Mouse (Mus musculus): Measurements from ENCODE around the gene Tmem170b.
"Not testable (repeated sequence)": the region's sequence is repeated elsewhere in the genome, so short reads cannot be mapped to it uniquely, and the experiment has no call there.

Tmem170b gene

GRCm38 (mm10) chr13:41670386-41671130 lies 64.9 kb downstream of the Tmem170b start:
- DNase-seq = no peak

GRCm38 (mm10) chr13:41671136-41671705 lies 65.5 kb downstream of the Tmem170b start:
- DNase-seq = no peak

DNA sequence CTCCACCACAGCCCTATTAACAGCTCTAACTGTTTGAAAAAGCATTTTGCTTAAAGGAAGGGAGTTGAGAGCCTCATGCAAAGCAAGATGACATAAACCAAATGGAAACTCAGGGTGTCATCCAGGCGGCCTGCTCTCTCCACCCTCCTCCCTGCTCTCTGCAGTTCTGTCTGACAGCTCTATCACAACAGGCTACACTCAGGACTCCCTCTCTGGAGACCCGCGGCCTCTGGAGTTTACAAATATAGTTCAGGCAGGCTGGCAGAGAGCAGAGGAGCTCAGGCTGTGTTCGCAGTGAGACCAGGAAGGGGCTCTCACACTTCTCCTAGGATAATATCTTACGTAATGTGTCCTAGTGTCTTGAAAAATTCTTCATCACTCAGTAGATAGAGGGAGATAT lies 67.2 kb downstream of the Tmem170b start:
- not testable (repeated sequence) for DNase-seq

DNA sequence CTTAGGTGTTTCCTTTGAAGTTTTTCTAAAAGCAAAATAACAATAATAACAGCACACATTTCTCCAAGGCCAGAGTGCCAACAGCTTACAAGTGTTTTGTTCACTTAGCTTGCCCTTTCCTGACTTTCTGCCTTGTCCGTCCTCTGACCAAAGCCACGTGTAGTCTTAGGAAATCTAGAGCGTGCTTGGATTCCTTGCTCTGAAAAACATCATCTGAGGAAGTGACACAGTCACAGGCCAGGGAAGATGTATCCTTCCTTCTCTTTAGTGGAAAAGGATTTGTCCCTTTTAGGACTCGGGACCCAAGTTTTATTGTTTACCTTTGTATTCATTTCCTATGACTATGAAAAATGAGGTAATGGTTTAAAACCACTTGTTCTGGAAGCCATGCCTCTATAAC lies 67.8 kb downstream of the Tmem170b start:
- no peak for DNase-seq

GRCm38 (mm10) chr13:41674608-41675007 lies 68.9 kb downstream of the Tmem170b start:
- DNase-seq = not testable (repeated sequence)

DNA sequence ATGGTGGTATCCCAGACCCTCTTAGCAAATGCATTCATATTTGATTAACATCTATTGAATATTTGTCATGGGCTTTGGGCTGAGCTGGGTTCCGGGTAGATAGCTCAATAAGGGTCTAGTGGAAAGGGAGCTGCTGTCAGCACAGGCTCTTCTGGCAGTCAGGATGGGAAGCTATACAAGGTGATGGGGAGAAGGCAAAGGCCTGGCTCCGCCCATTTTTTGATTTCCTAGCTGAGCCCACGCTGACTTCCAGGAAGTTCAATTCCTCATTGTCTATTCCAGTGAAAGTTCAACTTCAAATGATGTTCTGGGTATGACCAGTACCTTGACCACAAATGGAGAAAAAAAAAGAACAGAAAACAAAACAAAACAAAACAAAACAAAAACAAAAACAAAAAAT lies 69.8 kb downstream of the Tmem170b start:
- DNase-seq = no peak

GRCm38 (mm10) chr13:41675966-41676835 lies 70.5 kb downstream of the Tmem170b start:
- no peak for DNase-seq

GRCm38 (mm10) chr13:41676836-41677186 lies 71.1 kb downstream of the Tmem170b start:
- no peak for DNase-seq

GRCm38 (mm10) chr13:41680854-41681549 lies 75.3 kb downstream of the Tmem170b start:
- DNase-seq = no peak

DNA sequence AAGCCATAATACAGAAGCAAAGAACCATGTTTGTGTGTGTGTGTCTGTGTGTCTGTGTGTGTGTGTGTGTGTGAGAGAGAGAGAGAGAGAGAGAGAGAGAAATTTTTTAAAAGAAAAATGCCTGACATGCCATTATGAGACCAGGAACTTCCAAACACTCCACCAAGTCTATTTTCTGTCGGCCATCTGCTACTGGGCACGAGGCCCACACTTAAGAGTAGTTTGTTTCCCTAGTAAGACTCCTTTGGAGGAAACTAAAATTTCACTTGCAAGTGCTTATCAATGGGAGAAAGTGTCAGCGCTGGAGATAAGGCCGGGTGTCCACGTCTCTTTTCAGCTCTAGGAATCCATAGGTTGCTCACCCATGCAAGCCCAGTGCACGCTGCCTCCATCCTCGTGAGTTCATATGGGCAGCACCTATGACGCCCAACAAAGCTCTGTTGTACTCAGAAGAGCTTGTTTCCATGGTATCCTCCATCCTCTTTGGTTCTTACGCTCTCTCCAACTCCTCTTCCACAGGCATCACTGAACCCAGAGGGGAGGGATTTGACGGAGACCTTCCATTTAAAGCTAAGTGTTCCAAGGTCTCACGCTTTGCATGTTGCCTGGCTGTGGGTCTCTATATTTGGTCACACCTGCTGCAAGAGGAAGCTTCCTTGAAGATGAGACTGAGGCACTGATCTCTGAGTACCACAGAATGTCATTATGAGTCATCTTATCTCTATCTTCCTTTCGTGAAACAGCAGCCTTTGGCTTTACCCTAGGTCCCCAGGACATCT lies 76.8 kb downstream of the Tmem170b start:
- DNase-seq = no peak

DNA sequence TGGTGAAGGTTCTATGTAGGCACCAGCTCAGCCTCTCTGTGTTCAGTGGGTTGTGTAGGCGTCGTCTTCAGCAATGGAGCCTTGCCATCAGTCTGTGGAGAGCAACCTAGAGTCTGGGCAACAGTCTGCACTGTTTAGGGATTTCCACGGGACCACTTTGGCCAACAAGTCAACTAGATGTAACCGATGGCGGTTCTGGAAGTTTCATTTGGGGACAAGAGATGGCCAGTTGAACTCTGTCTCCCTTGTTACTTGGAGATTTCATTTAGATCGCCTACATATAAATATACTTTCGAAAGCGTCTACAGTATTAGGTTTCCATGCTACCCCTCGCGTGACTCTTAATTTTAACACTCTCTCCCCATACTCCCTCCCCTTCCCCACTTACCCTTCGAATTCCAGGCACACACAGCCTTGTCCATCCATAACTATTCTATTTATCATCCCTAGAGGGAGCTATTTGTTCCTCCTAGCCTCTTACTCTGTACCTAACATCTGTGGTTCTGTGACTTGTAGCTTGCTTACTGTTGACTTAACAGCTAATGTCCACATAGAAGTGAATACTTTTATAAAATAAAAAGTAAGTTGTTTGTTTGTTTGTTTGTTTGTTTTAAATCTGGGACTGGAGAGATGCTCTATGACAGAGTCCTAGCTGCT lies 77.8 kb downstream of the Tmem170b start:
- no peak for DNase-seq

- DNase-seq = no peak
Measured at GRCm38 (mm10) chr13:41685499-41685898, 79.8 kb downstream of the Tmem170b start.

DNA sequence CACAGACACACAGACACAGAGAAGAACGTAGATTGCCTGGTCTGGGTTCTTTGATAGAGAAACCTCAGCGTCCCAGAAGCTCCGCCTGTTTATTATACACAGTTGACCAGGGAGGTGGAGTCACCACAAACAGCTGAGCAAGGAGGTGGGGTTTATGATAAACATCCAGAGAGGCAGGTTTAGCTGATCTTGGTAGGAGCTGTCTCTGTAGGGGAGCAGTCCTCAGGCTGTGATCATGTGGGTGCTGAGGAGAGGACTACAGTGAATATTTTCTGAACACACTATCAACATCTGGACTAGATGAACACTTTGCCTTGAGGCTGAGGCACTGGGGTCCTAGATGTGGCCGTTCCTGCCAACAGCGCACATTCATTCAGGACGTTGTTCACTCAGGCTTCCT lies 83.3 kb downstream of the Tmem170b start:
- DNase-seq = no peak

DNA sequence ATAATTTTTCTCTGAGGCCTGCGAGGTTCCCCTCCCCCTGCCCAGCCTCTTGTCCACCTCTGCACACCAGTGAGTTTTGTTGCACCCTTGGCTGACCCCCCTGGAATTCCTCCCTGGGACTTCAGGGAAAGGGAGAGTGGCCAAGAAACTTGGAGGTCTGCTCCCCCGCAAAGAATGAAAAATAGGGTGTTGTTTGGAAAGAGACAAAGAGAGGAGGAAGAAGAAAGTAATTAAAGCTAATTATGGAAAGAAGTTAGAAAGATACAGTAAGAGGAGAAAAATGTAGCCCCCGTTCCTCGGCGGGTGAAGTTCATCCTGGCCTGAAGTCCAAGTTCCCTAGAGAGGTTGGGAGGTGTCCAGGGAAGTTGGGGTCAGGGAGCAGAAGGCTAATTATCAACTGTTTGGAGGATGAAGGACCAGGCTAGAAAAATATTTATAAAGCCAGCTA lies 83.9 kb downstream of the Tmem170b start:
- DNase-seq = no peak

All from cerebellum, adult 11-12 months (tissue).